Mouse (Mus musculus) cerebellum, adult 11 months (tissue): ENCODE measurements around the gene Lmo1.
A peak's percentile ranks its signal among the peaks of the same experiment; 100 is the strongest.

ENCODE experiments used
- DNase-seq: peaks from one replicate; pipeline ENCODE4 v3.0.0; 2022

Lmo1 gene

DNA sequence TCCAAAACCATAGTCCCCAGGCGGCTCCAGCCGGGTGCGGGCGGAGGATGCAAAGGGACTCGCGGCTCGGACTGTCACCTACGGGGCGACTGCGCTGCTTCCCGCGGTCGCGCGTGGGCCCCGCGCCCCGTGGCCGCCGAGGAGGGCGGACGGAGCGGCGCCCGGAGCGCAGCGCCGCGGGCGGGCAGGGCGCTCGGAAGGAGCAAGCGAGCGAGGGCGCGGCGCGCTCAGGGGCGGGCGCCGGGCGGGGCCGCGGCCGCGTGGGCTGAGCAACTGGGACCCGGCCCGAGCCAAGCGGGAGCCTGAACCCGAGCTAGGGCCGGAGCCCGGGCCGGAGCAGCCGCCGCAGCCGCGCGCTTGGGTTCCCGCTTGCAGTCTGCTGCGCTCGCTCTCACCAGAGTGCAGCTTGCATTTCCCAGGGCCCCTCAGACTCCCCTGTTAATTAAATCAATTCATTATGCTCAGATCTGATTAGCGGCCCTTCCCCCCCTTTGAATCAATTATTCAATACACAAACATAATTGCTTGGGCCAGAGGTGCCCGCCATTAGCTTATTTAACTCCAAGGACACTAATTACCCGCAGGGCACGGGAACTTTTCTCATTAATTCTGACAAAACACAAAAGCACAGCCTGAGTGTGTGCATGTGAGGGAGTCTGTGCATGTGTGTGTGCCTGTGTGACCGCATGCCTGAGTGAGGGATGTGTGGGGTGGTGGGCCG lies at the start of gene Lmo1:
TSS of gene Lmo1 (minus strand) at position 259 of the 721 bp plus-strand sequence.
- DNase-seq = peak; percentile 42

DNA sequence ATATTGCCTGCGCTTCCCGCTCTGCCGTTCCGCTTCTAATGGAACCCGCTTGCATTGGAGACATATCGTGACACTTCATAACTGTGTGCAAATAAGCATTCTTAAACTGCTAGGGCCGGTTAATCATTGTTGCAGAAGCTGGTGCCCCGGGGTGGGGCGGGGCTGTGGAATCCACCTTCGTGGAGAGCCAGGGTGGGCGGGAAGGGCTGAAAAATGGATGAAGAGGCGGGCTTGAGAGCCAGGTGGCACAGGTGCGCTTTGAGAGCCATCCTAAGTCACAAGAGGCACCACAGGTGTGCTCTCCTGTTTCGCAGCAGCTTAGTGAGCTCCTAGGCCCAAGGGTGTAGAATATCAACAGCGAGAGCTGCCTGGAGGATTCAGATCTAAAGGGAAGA lies 46.7 kb upstream of the Lmo1 start:
- DNase-seq = no peak

DNA sequence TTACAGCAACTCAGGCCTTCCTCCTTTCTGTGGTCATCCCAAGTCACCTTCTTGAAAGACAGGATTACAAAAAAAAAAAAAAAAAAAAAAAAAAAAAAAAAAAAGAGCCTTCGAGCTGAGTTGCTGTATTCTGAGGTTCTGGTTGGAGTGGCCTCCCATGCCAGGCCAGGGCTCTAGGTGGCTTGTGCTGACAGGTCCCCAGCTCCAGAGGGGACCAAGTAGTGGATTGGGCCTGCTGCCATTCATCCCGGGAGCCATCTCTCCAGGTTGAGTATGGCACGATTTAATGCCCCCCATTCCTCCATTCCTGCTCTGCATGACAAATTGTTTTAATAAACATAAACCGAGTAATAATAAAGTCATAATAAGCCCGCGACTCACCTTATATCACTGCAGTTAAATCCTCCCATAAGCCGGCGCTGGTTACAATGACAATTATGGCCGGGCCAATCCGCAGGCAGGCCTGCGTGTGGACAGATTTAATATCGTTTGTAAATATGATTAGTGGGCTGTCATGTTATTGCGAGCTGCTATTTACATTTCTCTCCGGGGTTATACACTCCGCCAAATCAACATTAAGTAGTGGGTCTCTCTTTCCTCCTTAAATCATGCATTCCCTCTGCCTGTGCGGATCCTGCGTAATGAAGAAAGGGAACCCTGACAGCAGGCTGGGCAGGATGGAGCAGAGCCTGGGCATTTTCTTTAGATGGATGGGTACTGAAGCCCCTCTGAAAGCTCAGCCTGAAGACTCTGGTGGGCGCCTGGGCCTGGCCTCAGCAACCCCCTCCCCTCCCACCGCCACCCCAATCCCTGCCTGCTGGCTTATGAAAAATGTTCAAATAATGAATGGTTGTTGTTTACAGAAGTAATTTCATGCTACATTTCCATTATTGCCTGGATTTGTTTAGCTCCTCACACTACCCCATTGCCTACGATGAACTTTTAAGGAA lies 46.0 kb upstream of the Lmo1 start:
- no peak for DNase-seq

DNA sequence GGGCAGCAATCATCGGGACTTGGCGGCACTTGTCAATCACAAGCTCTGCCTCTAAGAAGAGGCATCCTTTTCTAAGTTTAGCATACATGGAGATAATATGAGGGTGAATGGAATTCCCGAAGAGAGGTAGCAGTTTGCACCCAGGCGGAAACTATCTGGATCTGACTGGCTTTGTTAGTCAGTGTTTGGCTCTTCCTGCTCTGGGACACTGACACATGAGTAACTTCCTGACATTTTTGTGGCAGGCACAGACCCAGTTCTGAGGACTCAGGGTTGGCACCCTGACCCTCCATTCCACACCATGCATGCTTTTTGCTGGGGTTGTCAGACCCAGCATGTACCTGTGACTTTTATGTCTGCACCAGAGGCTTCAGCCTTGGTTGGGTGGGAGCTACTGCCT lies 45.0 kb upstream of the Lmo1 start:
- DNase-seq = no peak

DNA sequence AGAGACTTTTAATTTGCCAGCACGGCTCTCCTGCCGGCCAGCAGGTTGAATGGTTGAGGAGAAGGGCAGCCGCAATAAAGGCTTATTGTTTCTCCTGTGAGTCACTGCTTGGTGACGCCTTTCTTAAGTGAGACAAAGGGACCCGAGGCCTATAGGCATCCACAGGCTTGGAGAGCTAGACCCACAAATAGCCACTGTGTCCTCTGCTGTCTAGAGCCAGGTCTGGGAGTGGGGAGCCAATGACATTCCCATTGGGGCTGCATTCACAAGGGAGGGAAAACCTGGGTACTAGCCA lies 43.9 kb upstream of the Lmo1 start:
- DNase-seq = no peak

DNA sequence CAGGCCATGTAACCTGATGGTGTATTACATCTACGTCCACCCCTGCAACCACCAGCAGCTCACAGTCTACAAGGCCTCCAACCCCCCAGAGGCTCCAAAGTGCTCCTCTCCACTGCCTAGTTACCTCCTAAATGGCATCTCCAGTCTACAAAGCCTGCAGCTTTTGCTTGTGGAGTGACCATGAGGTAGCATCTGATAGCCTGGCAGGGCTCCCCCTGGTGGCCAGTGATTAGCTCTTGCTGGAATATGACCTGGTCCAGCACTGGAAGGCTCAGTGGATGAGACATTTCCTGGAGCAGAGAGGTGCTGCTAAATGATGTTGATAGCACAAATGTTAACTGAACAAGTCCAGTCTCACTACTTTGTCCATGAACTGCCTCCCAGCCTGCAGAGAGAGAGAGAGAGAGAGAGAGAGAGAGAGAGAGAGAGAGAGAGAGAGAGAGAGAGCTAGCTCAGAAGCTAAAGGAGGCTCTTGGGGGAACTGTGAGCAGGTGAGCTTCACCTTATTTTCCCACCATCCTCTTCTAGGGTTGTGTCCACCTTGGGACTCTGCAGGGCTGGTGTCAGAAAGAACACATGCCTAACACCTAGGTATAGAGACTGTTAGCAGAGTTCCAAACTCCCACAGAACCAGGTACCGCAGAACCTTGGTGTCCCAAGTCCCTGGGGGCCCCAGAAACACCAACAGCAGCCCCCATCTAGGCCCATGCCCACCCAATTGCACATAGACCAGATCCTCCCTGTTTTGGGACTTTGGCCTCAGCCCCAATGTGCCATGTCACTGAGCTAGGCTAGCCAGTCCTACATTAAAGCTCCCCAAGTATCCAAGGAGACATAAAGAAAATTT lies 43.3 kb upstream of the Lmo1 start:
- peak; percentile 73 for DNase-seq

DNA sequence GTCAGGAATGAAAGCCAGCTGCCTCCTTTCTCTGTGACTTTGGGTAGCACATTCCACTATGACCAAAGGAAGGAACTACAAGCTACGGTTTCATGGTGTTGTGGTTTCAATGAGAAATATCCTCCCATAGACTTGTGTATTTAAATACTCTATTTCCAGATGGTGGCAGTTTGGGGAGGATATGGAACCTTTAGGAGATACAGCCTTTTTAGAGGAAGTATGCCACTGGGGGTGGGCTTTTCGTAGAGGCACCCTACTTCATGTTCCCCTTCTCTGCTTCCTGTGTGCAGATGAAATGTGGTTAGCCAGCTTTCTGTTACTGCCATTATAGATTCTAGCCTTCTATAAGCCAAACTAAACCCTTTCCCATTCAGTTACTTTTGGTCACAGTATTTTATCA lies 34.8 kb upstream of the Lmo1 start:
- DNase-seq = no peak

DNA sequence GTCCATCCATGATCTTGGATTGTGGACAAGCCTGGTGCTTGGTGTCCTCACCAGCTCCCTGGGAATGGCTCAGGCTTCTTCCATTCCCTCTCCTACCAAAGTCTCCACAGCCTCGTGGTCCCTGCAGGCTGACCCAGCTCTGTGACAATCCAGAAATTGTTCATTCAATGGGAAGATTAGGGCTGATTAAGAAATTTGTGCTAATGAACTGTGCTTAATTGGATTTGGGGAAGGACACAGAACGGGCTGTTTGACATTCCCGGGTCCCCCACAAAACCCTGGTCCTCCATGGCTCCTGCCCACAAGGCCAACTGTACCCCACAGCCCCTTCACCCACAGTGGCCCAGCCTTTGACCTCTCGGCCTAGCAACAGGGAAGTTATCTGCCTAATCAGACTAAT lies 32.8 kb upstream of the Lmo1 start:
- DNase-seq = no peak

DNA sequence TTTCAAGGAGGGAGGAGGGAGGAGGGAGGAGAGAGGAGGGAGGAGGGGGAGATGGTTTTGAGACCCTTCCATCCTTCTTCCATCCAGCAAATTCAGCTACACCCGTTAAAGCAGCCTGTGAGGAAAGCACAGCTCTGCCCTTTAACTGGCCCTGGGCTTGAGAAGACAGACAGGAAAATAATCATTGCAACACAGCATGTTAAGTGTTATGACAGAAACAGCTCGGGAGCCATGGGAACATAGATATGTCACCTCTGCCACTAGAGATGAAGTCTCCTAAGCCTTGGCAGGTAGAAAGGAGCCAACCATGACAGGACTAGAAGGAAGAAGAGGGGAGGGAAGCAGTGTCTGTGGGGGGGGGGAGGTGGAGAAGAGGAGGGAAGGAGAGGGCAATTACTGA lies 31.4 kb upstream of the Lmo1 start:
- DNase-seq = no peak

DNA sequence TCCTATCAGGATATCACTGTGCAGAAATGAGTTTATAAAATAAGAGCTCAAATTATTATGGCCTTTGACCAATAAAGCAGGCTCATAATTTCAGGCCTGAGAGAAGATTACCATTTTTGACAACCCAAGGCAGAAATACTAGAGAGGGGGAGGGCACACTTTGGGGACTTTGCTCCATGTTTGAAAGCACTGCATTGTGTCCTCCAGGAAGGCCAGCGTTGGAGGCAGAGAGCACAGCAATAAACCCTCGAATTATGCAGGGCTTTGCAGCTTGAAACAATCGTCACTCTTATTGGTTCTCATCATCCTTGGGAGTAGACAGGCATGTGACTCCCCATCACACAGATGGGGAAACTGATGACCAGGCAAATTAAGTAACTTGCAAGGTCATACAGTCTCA lies 28.1 kb upstream of the Lmo1 start:
- DNase-seq = no peak

DNA sequence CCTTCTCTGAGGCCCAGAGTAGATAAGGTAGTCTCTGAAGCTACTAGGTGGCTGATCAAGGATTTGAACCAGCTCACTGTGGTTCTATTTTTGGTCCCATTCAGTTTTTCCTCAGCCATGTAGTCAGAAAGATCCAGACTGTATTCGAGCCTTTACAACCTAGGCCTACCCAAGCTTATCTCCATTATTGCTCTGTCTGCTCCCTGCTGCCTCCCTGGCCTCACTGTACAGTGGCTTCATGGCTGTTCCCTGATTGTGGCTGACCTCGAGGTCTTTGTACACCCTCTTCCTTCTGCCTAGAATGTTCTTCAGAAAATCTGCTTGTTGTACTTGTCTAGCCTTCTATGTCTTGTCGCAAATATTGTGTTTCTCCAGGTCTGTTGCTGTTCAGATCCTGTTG lies 25.6 kb upstream of the Lmo1 start:
- no peak for DNase-seq

DNA sequence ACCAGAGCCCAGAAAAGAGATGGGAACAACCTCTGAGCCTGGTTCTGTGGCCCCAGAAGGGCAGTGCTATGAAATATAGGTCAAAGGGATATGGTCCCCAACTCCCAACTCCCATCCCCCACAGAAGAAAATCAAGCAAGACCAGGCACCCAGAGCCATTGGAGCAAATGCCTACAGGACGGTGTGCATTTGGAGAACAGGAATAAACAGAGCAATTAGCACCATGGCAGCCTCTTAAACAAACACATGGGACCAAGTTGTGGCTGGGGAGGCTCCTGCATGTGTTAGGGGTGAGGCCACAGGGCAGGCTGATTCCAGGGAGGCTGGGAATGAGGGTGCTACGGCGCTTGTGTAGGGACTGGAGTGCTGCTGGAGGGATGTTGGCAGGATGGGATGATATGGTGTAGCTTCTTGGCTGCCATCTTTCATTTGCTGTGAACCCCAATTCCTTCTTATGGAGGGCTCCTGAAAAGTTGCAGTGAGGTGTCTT lies 22.2 kb upstream of the Lmo1 start:
- no peak for DNase-seq

DNA sequence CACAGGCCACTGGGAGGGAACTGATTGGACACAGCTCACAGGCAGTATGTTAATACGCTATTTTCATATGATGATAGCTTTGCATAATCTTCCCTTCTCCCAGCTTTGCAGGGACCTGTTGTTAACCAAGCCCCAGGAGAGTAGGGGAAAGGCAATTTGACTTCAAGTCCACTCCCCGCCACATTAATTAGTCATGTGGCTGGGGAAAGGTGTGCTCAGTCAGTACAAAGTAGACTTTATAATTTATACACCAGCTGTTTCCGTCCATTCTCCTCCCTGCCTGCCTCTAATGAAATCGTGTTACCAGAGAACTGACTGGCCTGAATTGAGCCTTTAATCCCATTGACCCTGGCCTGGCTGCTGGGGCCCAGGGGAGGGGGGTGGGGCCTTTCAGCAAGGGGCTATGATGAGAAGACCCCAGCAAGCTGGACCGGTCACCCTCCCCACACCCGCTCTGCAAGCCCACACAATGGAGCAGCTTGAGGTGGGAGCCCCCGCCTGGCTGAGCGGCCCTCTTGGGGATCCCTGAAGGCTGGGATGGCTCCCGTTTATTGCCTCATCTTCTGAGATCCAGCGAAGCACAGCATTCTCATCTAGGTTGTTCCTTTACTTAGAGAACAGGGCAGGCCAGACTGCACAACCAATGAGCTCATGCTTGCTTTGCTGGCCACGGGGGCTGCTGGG lies 21.5 kb upstream of the Lmo1 start:
- DNase-seq = no peak

DNA sequence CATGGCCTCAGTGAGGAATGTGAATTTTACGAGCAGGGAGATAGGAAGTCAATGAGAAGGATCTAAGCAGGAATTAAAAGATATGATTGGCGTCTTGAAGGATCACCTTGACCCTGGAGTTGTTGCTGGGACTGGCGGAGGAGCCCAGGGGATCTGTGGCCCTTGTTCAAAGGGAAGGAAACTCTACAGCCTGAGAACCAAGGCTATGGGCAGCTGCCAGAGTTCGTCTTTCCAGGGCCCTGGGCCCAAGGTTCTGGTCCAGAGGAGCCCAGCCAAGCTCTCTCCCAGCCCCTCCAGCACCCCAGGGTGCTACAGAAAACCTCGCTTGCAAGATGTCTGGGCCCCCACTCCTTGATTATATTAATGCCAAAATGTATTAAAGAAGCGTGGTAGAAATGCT lies 21.0 kb upstream of the Lmo1 start:
- DNase-seq = no peak

DNA sequence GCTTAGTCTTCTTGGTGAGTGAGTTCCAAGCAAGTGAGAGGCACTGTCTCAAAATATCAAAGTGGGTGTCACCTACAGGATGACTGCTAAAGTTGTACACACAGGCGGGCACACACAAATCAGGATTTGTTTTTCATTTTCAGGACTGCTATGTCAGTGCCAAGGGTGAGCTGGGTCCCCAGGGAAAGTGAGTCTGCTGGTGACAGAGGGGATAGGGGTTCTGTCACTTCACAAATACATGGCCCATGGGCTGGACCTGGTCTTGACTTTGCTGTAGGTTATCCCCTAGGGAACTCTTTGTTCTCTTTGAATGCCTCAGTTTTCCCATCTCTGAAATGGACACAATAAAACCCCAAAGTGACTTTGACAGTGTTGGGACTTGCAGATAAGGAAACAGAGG lies 19.8 kb upstream of the Lmo1 start:
- no peak for DNase-seq

DNA sequence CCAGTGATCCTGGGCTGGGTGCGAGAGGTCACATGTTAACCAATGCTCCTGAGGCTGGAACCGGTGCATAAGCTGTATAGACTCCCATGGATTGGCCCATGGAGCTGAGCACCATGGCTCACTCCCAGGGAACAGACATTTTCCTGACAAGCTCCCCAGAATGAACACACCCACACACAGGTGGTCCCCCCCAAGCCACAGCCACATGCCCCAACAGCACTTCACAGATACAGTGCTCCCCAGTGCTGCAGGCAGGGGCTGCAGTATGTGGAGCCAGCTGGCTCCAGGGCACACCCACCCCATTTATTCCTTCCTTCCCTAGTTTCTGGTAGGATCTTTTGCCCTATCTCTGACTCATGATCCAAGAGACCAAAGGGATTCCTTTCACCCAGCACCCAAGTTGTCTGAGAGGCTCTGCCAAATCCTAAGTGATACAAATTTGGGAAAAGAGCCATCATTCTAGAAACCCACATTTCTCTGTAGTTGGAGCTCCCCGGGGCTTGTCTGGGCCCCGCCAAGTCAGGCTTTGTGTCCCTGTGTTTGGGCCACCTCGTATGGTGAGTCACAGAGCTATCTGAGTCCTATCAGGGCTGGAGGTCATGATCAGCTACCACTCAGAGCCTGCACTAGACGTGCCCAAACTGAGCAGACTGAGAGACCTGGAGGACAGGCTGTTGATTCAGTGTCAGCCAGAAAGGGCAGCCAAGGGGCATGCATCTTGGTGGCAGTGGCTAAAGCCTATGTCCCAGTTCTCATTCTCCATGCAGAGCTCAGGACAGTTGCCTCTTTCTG lies 12.4 kb upstream of the Lmo1 start:
- DNase-seq = no peak

DNA sequence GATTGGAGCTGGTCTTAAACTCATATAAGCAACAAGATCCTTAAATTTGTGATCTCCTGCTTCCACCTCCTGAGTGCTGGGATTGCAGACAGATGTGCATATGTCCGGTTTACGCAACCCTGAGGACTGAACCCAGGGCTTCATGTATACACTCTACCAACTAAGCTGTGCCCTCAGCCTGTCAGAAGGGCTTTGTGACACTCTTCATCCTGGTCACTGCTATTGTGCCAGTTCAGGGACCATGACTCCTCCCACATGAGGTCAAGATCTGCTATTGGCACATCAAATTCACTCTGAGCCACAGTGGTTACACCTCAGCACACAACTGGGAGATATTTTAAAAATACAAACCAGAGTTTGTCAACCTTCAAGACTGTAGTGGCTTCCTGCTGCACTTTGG lies 11.0 kb upstream of the Lmo1 start:
- DNase-seq = no peak

DNA sequence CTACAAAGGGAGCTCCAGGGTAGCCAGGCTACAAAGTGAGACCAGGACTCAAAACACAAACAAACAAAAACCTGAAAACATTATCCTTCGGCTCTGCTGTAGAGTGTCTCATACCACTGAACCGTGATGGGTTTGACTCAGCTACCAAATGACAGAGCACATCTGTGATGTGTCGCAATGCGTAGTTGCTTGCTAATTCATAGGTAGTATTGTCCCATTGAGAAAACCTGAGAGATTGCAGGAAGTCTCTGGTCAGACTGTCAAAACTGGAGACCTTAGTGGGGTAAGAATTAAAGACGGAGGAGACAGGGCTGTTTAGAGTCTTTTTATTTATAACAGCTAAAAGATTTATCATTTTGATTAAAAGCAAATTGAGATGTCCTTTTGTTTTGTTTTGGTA lies 10.6 kb upstream of the Lmo1 start:
- DNase-seq = no peak

DNA sequence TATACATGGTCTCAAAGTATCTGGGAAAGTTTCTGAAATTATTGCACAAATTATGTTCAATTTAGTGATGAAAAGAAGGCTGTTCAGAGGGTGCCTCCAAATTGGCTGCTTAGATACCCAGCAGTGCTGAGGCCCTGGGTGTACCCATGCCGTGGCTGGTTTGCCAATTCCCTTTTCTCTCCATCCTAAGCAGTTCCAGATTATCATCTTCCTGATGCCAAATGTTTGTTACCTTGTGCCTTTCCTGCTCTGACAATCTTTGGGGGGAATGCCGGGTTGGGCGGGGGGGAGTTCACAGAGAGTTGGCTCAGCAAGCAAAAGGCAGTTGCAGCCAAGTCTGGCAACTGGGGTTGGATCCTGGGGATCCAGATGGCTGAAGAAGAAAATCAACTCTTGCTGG lies 1.7 kb upstream of the Lmo1 start:
- no peak for DNase-seq

DNA sequence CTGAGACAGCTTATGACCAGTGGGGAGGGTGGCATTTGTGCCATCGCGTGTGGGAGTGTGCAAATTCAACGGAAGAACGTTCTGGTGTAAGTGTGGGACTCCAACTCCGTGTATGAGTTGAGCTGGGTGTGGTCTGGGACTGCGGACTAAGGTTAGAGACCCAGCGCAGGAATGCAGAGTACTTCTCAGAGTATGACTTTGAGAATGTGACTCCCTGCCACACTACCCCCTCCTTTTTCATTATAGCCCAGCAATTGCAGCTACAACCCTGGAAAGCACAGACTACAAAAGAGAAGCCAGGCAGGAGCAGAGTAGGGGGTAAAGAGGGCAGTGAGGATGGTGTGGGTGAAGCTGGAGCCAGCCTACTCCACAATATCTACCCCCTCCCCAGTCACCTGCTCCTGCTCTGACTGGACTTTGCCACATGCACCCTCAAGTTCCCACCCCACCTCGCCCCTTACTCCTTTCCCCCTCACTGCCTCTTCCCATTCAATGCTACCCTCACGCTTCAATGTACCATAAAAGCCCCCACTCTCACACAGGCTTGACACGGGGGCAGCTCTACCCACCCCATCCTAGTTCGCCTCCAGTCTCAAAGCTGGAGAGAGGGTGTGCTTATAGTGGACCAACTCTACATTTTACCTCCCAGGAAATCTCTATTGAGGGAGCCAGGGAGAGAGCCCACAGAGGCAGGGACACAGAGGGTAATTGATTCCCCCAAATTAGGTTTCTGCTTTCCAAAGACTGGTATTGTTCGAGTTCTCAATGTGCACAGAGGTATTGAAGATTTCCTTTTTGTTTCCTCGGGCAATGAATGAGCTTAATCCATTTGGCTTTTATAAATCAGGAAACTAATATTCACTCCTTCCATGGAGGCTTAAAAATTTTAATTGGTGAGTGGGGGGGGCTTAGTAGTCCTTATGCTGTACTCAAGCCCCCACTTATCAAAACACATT lies 941 bp upstream of the Lmo1 start:
- no peak for DNase-seq
